Mouse (Mus musculus) adrenal gland, postnatal 14 days (tissue): ENCODE data around the gene P2ry10. TPM values are rescaled to one million over a fixed set of nuclear protein-coding genes. Genes with fewer than 3 reads are reported as not detected.
"Not testable (repeated sequence)": the region's sequence is repeated elsewhere in the genome, so short reads cannot be mapped to it uniquely, and the experiment has no call there.

Experiments used
- DNase-seq: peaks from one replicate; pipeline ENCODE4 v3.0.0; 2021; ENCODE audit warnings: mixed read lengths
- long read RNA-seq, 2 experiments: library from polyadenylated mRNA; stranded (forward); transcript quantifications; one replicate each; pipeline ENCODE4 v2.0.0; 2021
- total RNA-seq: library from RNA; stranded (reverse); gene quantifications from 2 replicates; pipeline ENCODE4 v1.2.3, GENCODE M21; 2021

Gene P2ry10
- 0.37 and 3.3 TPM in 2 replicates for total RNA-seq
- long read RNA-seq, experiment 1, partial matches to known transcripts, result 2 of 2 reads
- long read RNA-seq, experiment 1, other reads (novel, unspliced or antisense), result 0 of 2 reads
- long read RNA-seq, experiment 2, partial matches to known transcripts, result 0 of 1 reads
- long read RNA-seq, experiment 2, other reads (novel, unspliced or antisense), result 1 of 1 reads

DNA sequence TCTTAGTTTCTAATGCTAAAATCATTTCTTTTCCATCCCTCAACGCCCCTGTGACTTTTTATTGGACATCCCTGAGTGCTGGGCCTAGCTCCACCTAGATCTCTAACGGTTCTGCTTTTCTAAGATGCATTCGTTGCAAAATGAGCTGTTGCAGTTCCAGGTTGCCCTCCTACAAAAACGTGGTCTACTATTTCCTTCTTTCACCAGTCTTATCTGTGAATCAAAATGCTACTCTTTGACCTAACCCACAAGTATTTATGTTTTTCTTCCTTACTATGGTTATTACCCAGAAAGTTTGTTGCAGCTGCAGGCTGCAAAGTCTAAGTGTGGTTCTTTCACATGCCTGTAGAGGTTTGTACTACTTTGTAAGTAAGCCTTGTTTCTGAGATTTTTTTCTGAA, at the start of gene P2ry10:
Gene P2ry10, plus strand, starts transcription at position 316 of the 400 bp plus-strand sequence.
- DNase-seq, result no peak

GRCm38 (mm10) chrX:107039146-107039545, 49.1 kb upstream of the P2ry10 start:
- DNase-seq, result no peak

DNA sequence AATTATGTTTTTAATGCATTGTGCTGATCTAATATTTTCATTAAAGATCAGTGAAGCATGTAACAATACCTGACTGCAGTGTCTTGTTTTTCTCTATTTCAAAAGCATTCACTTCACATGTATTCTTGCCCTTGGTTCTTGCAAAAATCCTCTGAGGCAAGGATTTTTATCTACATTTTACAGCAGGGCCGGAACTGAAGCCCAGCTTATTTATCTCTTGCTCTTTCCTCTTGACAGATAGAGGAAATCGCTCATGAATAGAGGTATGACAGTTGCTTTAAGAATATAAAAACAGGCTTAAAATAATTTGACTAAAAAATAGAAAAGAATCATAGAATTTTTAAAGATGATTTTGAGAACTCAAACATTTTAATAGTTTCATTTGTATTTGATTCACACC, 48.7 kb upstream of the P2ry10 start:
- DNase-seq, result no peak

GRCm38 (mm10) chrX:107042367-107042766, 45.9 kb upstream of the P2ry10 start:
- DNase-seq, result no peak

- DNase-seq, result not testable (repeated sequence)
Observed at GRCm38 (mm10) chrX:107083407-107083806, 4.9 kb upstream of the P2ry10 start.

- DNase-seq, result no peak
Observed at GRCm38 (mm10) chrX:107084320-107084719, 4.0 kb upstream of the P2ry10 start.

DNA sequence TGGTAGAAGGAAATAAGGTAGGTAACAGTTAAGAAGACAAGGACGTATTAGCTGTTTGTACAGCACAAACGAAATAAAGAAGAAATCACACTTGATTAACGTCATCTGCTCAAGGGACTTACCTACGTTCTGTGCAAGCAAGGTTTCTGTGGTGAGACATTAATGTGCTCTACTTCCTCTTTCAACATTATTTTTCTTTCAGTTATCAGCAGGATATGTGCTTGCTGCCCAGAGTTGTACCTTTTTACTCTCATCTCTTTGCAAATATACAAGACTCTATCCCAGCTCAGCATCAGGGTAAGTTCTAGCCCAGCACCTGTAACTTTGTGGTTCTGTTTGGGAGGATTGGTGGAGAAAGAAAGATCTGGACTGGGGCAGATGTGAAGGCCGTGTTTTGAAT, 839 bp downstream of the P2ry10 start:
- DNase-seq, result no peak

GRCm38 (mm10) chrX:107089930-107090329, 1.6 kb downstream of the P2ry10 start:
- no peak for DNase-seq

- no peak for DNase-seq
Observed at GRCm38 (mm10) chrX:107095633-107096032, 7.3 kb downstream of the P2ry10 start.

- DNase-seq, result no peak
Observed at GRCm38 (mm10) chrX:107116333-107116732, 28.0 kb downstream of the P2ry10 start.

- DNase-seq, result no peak
Observed at GRCm38 (mm10) chrX:107116987-107117386, 28.7 kb downstream of the P2ry10 start.

- no peak for DNase-seq
Observed at GRCm38 (mm10) chrX:107143184-107143583, 54.9 kb downstream of the P2ry10 start.

GRCm38 (mm10) chrX:107143930-107144329, 55.6 kb downstream of the P2ry10 start:
- no peak for DNase-seq

DNA sequence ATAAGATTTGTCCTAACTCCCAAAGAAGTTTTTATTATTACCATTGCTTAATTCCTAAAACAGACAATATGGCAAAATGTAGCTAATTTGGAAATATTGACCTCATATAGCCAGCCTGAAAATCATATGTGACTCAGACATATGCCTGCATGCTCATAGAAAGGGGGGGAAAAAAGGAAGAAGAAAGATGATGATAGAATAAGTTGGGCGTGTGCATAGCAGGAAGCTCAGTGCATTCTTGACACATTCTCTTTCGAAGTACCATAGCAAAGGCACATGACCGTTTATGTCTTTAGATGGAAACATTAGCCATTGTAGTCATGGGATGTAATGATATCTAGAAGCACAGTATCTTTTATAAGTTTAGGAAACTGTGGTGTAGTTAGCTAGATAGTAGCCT, 60.4 kb downstream of the P2ry10 start, which contains the start of gene P2ry10b:
Gene P2ry10b, plus strand, starts transcription at position 247 of the 400 bp plus-strand sequence.
- no peak for DNase-seq

- DNase-seq, result no peak
Observed at GRCm38 (mm10) chrX:107149391-107149993, 61.2 kb downstream of the P2ry10 start.

- DNase-seq, result no peak
Observed at GRCm38 (mm10) chrX:107150027-107150426, 61.7 kb downstream of the P2ry10 start.

DNA sequence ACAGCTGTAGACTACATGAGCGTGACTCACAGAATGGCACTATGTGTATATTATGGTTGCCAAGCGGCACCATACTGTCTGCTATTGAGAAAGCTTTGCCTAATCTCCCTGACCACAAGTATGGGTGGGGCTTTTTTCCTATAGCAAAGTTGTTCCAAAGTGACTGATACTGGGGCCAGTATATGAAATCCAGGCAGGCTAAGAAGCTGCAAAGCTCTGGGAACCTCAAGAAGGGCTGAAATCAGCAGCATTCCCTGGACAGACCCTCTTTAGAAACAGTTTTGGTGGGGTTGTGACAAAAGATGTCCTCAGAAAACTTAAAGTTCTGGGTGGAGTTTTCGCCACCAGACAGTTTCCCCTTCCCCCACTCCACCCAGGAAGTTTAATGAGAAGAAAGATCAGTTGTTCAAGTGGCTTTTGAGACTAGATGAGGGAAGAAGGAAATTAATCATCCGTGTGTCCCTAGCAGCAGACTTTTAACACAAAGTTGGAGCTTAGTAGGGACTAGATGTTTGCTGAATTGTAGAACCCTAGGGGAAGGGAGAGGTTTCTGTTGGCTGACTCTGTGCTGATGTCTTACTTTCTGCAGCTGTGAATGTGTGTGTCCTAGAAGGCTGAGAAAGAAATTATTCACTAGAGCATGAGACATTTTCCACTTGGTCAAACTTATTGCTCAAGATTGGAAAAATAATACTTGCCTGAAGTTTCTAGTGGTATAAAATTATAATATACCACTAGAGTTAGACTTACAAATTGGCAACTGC, 62.6 kb downstream of the P2ry10 start:
- no peak for DNase-seq

Other genes with a start within 250 kb of the P2ry10 start
- gene Rtl3, start 247.8 kb upstream of the P2ry10 start, total RNA-seq, result 0.34 and 0.52 TPM in 2 replicates
- 3.7 and 4.9 TPM in 2 replicates for gene Lpar4, start 167.9 kb upstream of the P2ry10 start, total RNA-seq
- 1.4 and 2.5 TPM in 2 replicates for gene P2ry10b, start 60.4 kb downstream of the P2ry10 start, total RNA-seq
- 0.07 and 1.8 TPM in 2 replicates for gene Gpr174, start 167.4 kb downstream of the P2ry10 start, total RNA-seq